Mouse (Mus musculus) heart, embryonic 10.5 days (tissue): ENCODE measurements around the gene Zfp953. TPM values are rescaled to one million over a fixed set of nuclear protein-coding genes. Genes with fewer than 3 reads are reported as not detected.

Experiments used
- polyA plus RNA-seq: library from polyadenylated mRNA; unstranded; fragments of >200 nt; fragmentation: Nextera tagmentation; extraction: Ambion mirVana; gene quantifications from 2 replicates; pipeline ENCODE4 v1.2.1, GENCODE M21; 2016

The Zfp953 gene
- polyA plus RNA-seq, 1 experiment from 2014 or later = 0.84 TPM

Other genes with a start within 250 kb of the Zfp953 start
- 0.23 and 0.49 TPM in 2 replicates for gene Rslcan18, start 244.3 kb downstream of the Zfp953 start, polyA plus RNA-seq
- 1.0 and 1.5 TPM in 2 replicates for gene Zfp759, start 238.9 kb downstream of the Zfp953 start, polyA plus RNA-seq
- gene Rsl1, start 187.4 kb downstream of the Zfp953 start, polyA plus RNA-seq = 4.6 and 5.4 TPM in 2 replicates
- 0.99 and 1.3 TPM in 2 replicates for gene Zfp455, start 166.1 kb downstream of the Zfp953 start, polyA plus RNA-seq
- 1.4 and 1.6 TPM in 2 replicates for gene Zfp458, start 82.1 kb downstream of the Zfp953 start, polyA plus RNA-seq
- 0.40 and 0.86 TPM in 2 replicates for gene Zfp457, start 54.1 kb downstream of the Zfp953 start, polyA plus RNA-seq
- 1.5 and 2.6 TPM in 2 replicates for gene Zfp595, start 28.0 kb downstream of the Zfp953 start, polyA plus RNA-seq
- not detected in 2 replicates for gene Gm28044, start 69 bp downstream of the Zfp953 start, polyA plus RNA-seq
- gene Gm28041, start 15.1 kb upstream of the Zfp953 start, polyA plus RNA-seq = 0.25 and 0.57 TPM in 2 replicates
- gene Zfp456, start 15.2 kb upstream of the Zfp953 start, polyA plus RNA-seq = 1.2 and 1.4 TPM in 2 replicates
- gene Zfp429, start 39.2 kb upstream of the Zfp953 start, polyA plus RNA-seq = 3.4 and 4.0 TPM in 2 replicates
- gene Zfp459, start 60.8 kb upstream of the Zfp953 start, polyA plus RNA-seq = 0.69 and 1.2 TPM in 2 replicates
- 5.7 and 6.2 TPM in 2 replicates for gene Zfp874a, start 91.0 kb upstream of the Zfp953 start, polyA plus RNA-seq
- gene Zfp874b, start 123.7 kb upstream of the Zfp953 start, polyA plus RNA-seq = 1.4 and 2.1 TPM in 2 replicates
- 9.6 and 12.9 TPM in 2 replicates for gene Zfp58, start 139.9 kb upstream of the Zfp953 start, polyA plus RNA-seq
- not detected in 2 replicates for gene Gm26965, start 165.5 kb upstream of the Zfp953 start, polyA plus RNA-seq
- gene Zfp87, start 165.6 kb upstream of the Zfp953 start, polyA plus RNA-seq = 14.9 and 16.7 TPM in 2 replicates
- 11.4 and 11.7 TPM in 2 replicates for gene Zfp748, start 193.2 kb upstream of the Zfp953 start, polyA plus RNA-seq
- gene Zfp729b, start 249.1 kb upstream of the Zfp953 start, polyA plus RNA-seq = 2.1 and 2.6 TPM in 2 replicates